Mouse (Mus musculus): Measurements from ENCODE around the gene Rgs17. TPM values are rescaled to one million over a fixed set of nuclear protein-coding genes. Genes with fewer than 3 reads are reported as not detected.
A peak's percentile ranks its signal among the peaks of the same experiment; 100 is the strongest.

The Rgs17 gene
- total and polyA plus RNA-seq, 2 experiments from 2014 or later = 34.5 to 35.7 TPM

GRCm38 (mm10) chr10:5802866-5803265 is 119.3 kb downstream of the Rgs17 start:
- H3K9ac ChIP-seq = no peak overlapping the region
- H3K4me2 ChIP-seq (ENCODE audit: low read depth) = peak overlapping the region; percentile 31; the same call in 1 of the 2 replicates
- no peaks in the 10 kb centered on the region for H3K9me3 ChIP-seq (ENCODE audit: low read length)
- 28% methylated on average over 6 of the region's 6 CpGs for WGBS
- H3K27ac ChIP-seq (ENCODE audit: low read depth, low read length) = no peak overlapping the region
- no peaks in the 10 kb centered on the region for H3K27me3 ChIP-seq (ENCODE audit: insufficient read depth, low read length)
- ATAC-seq (no peak), DNase-seq (no peak)
- H3K36me3 ChIP-seq (ENCODE audit: insufficient read depth) = peaks cover 10% of the 10 kb centered on the region; the same call in 1 of the 2 replicates
- no peak overlapping the region for H3K4me3 ChIP-seq (ENCODE audit: low read depth, low read length)
- H3K4me1 ChIP-seq (ENCODE audit: insufficient read depth) = peaks cover 5% of the 10 kb centered on the region; the same call in 1 of the 2 replicates
- no peak for TF ChIP-seq CTCF (IDR thresholded peaks at IDR 0.05; ENCODE audit: low read depth)

DNA sequence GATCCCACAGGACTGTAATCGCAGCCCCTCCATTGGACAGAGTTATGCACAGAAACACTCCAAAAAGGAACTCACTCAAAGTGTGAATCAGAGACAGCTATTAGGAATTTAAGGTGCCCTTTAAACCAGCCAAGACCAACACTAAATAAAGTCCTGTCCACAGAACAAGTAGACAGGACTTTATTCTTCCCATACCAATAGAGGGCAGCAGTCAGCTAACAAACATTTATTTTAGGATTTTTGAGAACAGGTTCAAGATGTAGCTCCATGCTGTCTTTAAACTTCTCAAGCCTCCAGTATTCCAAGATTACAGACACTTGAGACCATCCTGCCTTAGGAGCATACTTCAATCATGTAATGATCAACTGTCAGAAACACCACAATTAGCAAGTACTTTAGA is 121.7 kb downstream of the Rgs17 start:
- DNase-seq (peak; percentile 40), ATAC-seq (no peak)
- no peak overlapping the region for H3K9ac ChIP-seq
- no peak overlapping the region for H3K4me2 ChIP-seq (ENCODE audit: low read depth)
- H3K4me3 ChIP-seq (ENCODE audit: low read depth, low read length) = no peak overlapping the region
- H3K9me3 ChIP-seq (ENCODE audit: low read length) = no peaks in the 10 kb centered on the region
- WGBS = 92% methylated on average over 1 of the region's 1 CpGs
- no peaks in the 10 kb centered on the region for H3K27me3 ChIP-seq (ENCODE audit: insufficient read depth, low read length)
- TF ChIP-seq CTCF (IDR thresholded peaks at IDR 0.05; ENCODE audit: low read depth) = peak; percentile 54
- H3K27ac ChIP-seq (ENCODE audit: low read depth, low read length) = no peak overlapping the region
- H3K36me3 ChIP-seq (ENCODE audit: insufficient read depth) = peaks cover 10% of the 10 kb centered on the region; the same call in 1 of the 2 replicates
- H3K4me1 ChIP-seq (ENCODE audit: insufficient read depth) = peaks cover 5% of the 10 kb centered on the region; the same call in 1 of the 2 replicates

GRCm38 (mm10) chr10:5798069-5798468 is 124.1 kb downstream of the Rgs17 start:
- H3K9me3 ChIP-seq (ENCODE audit: low read length) = no peaks in the 10 kb centered on the region
- no peak for DNase-seq
- no peak overlapping the region for H3K27ac ChIP-seq (ENCODE audit: low read depth, low read length)
- H3K4me2 ChIP-seq (ENCODE audit: low read depth) = no peak overlapping the region
- H3K36me3 ChIP-seq (ENCODE audit: insufficient read depth) = peaks cover 10% of the 10 kb centered on the region; the same call in 1 of the 2 replicates
- ATAC-seq = no peak
- no peaks in the 10 kb centered on the region for H3K27me3 ChIP-seq (ENCODE audit: insufficient read depth, low read length)
- no peaks in the 10 kb centered on the region for H3K4me1 ChIP-seq (ENCODE audit: insufficient read depth)
- TF ChIP-seq CTCF (IDR thresholded peaks at IDR 0.05; ENCODE audit: low read depth) = no peak
- H3K4me3 ChIP-seq (ENCODE audit: low read depth, low read length) = no peak overlapping the region
- H3K9ac ChIP-seq = no peak overlapping the region
- WGBS = 84% methylated on average over 4 of the region's 4 CpGs

- Histone ChIP-seq H3K4me2 (ENCODE audit: low read depth) (no peak overlapping the region), H3K9me3 (ENCODE audit: low read length) (no peaks in the 10 kb centered on the region), H3K4me1 (ENCODE audit: insufficient read depth) (no peaks in the 10 kb centered on the region), H3K4me3 (ENCODE audit: low read depth, low read length) (no peak overlapping the region), H3K27me3 (ENCODE audit: insufficient read depth, low read length) (no peaks in the 10 kb centered on the region), H3K9ac (no peak overlapping the region), H3K36me3 (ENCODE audit: insufficient read depth) (no peaks in the 10 kb centered on the region), H3K27ac (ENCODE audit: low read depth, low read length) (no peak overlapping the region)
- peak; percentile 82 for DNase-seq
- 20% methylated on average over 12 of the region's 12 CpGs for WGBS
- TF ChIP-seq CTCF (IDR thresholded peaks at IDR 0.05; ENCODE audit: low read depth) = peak; percentile 81
- ATAC-seq = peak; percentile 48; the same call in 1 of the 2 replicates
Measured at GRCm38 (mm10) chr10:5790657-5791056, 131.5 kb downstream of the Rgs17 start.

DNA sequence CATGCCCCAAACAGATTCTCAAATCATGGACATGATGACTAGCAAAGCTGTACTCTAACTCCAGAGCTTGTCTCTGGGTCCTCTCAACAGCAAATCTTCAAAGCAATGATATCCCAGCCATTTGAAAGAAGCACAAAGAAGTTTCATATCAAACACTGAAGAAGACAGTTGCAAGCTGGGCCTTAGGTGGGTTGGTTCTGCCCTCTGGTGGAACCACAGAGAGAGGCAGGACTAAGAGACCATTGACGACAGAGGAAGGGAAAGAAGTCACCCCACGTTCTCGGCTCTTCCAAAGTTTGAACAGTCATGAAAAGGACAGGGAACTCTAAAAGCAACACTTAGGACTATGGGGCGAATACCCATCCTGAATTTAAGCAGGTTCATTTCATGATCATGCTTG is 135.3 kb downstream of the Rgs17 start:
- H3K9ac ChIP-seq = no peak overlapping the region
- peak; percentile 79 for TF ChIP-seq CTCF (IDR thresholded peaks at IDR 0.05; ENCODE audit: low read depth)
- H3K4me3 ChIP-seq (ENCODE audit: low read depth, low read length) = no peak overlapping the region
- 31% methylated on average over 4 of the region's 4 CpGs for WGBS
- H3K27me3 ChIP-seq (ENCODE audit: insufficient read depth, low read length) = no peaks in the 10 kb centered on the region
- peak; percentile 61 for ATAC-seq
- H3K36me3 ChIP-seq (ENCODE audit: insufficient read depth) = no peaks in the 10 kb centered on the region
- H3K4me2 ChIP-seq (ENCODE audit: low read depth) = no peak overlapping the region
- no peak overlapping the region for H3K27ac ChIP-seq (ENCODE audit: low read depth, low read length)
- no peaks in the 10 kb centered on the region for H3K4me1 ChIP-seq (ENCODE audit: insufficient read depth)
- no peaks in the 10 kb centered on the region for H3K9me3 ChIP-seq (ENCODE audit: low read length)
- peak; percentile 58 for DNase-seq

Other genes with a start within 250 kb of the Rgs17 start
- gene Fbxo5, start 116.8 kb downstream of the Rgs17 start, total RNA-seq (2014; rRNA removed) = 3.7 and 7.8 TPM in 2 replicates
- gene Fbxo5, start 116.8 kb downstream of the Rgs17 start, polyA plus RNA-seq (2015; fragmentation: Nextera tagmentation; extraction: Ambion mirVana) = 6.2 and 8.9 TPM in 2 replicates
- 11.5 and 13.4 TPM in 2 replicates for gene Mtrf1l, start 98.5 kb downstream of the Rgs17 start, total RNA-seq (2014; rRNA removed)
- gene Mtrf1l, start 98.5 kb downstream of the Rgs17 start, polyA plus RNA-seq (2015; fragmentation: Nextera tagmentation; extraction: Ambion mirVana) = 6.6 TPM in 2 replicates

Data from forebrain, postnatal 0 days (tissue).